Mouse (Mus musculus): ENCODE data around the gene Cnga2. TPM values are rescaled to one million over a fixed set of nuclear protein-coding genes. Genes with fewer than 3 reads are reported as not detected.
A peak's percentile ranks its signal among the peaks of the same experiment; 100 is the strongest.

Cnga2 gene
- polyA plus RNA-seq, 1 experiment: 0.01 TPM

GRCm38 (mm10) chrX:72012236-72012635, 20.6 kb downstream of the Cnga2 start:
- no peaks in the 10 kb centered on the region for H3K79me2 ChIP-seq (ENCODE audit: control insufficient read depth, insufficient read depth)
- no peaks in the 10 kb centered on the region for H3K27me3 ChIP-seq (ENCODE audit: control insufficient read depth, insufficient read depth, insufficient read length)
- no peaks in the 10 kb centered on the region for H3K36me3 ChIP-seq (ENCODE audit: control insufficient read depth, insufficient read depth)
- no peak for TF ChIP-seq CEBPB (IDR thresholded peaks at IDR 0.05; ENCODE audit: insufficient read depth, poor library complexity, severe bottlenecking)
- no peak for TF ChIP-seq E2F4 (IDR thresholded peaks at IDR 0.05; ENCODE audit: insufficient read depth)
- TF ChIP-seq MYOG (IDR thresholded peaks at IDR 0.05; ENCODE audit: control insufficient read depth in 1 of 3, insufficient read depth in 1 of 3, insufficient read length in 2 of 3, low read depth in 2 of 3): no peak
- no peak for TF ChIP-seq POLR2AphosphoS2 (IDR thresholded peaks at IDR 0.05; ENCODE audit: insufficient read length, low read depth)
- TF ChIP-seq REST (IDR thresholded peaks at IDR 0.05; ENCODE audit: insufficient read depth, insufficient read length): no peak
- TF ChIP-seq MAX (IDR thresholded peaks at IDR 0.05; ENCODE audit: low read depth): no peak
- TF ChIP-seq USF1 (IDR thresholded peaks at IDR 0.05; ENCODE audit: low read depth): no peak
- no peak for TF ChIP-seq TCF12 (IDR thresholded peaks at IDR 0.05; ENCODE audit: insufficient read depth, poor library complexity, severe bottlenecking)
- no peak for TF ChIP-seq TCF3 (IDR thresholded peaks at IDR 0.05; ENCODE audit: insufficient read length, low read depth)
- no peak for TF ChIP-seq MYOD1 (IDR thresholded peaks at IDR 0.05; ENCODE audit: control insufficient read depth in 1 of 3, insufficient read length in 2 of 3, low read depth in 2 of 3)
- TF ChIP-seq POLR2A (IDR thresholded peaks at IDR 0.05; ENCODE audit: insufficient read length, low read depth): no peak
- no peak overlapping the region for H3K4me3 ChIP-seq
- H3ac ChIP-seq (ENCODE audit: control insufficient read depth, insufficient read length): no peak overlapping the region
- H3K4me2 ChIP-seq (ENCODE audit: low read depth): peak overlapping the region; percentile 12

- no peaks in the 10 kb centered on the region for H3K27me3 ChIP-seq (ENCODE audit: control insufficient read depth, insufficient read depth, insufficient read length)
- TF ChIP-seq POLR2A (IDR thresholded peaks at IDR 0.05; ENCODE audit: insufficient read length, low read depth) (no peak), CEBPB (IDR thresholded peaks at IDR 0.05; ENCODE audit: insufficient read depth, poor library complexity, severe bottlenecking) (no peak), MYOD1 (IDR thresholded peaks at IDR 0.05; ENCODE audit: control insufficient read depth in 1 of 3, insufficient read length in 2 of 3, low read depth in 2 of 3) (no peak), TCF12 (IDR thresholded peaks at IDR 0.05; ENCODE audit: insufficient read depth, poor library complexity, severe bottlenecking) (no peak), TCF3 (IDR thresholded peaks at IDR 0.05; ENCODE audit: insufficient read length, low read depth) (no peak), USF1 (IDR thresholded peaks at IDR 0.05; ENCODE audit: low read depth) (no peak), REST (IDR thresholded peaks at IDR 0.05; ENCODE audit: insufficient read depth, insufficient read length) (no peak), POLR2AphosphoS2 (IDR thresholded peaks at IDR 0.05; ENCODE audit: insufficient read length, low read depth) (no peak), E2F4 (IDR thresholded peaks at IDR 0.05; ENCODE audit: insufficient read depth) (no peak), SRF (IDR thresholded peaks at IDR 0.05; ENCODE audit: control insufficient read depth, insufficient read length, low read depth) (no peak), MAX (IDR thresholded peaks at IDR 0.05; ENCODE audit: low read depth) (no peak), MYOG (IDR thresholded peaks at IDR 0.05; ENCODE audit: control insufficient read depth in 1 of 3, insufficient read depth in 1 of 3, insufficient read length in 2 of 3, low read depth in 2 of 3) (no peak)
- H3K79me2 ChIP-seq (ENCODE audit: control insufficient read depth, insufficient read depth): no peaks in the 10 kb centered on the region
- H3K4me3 ChIP-seq: no peak overlapping the region
- peak overlapping the region; percentile 12 for H3K4me2 ChIP-seq (ENCODE audit: low read depth)
- no peak overlapping the region for H3ac ChIP-seq (ENCODE audit: control insufficient read depth, insufficient read length)
- H3K36me3 ChIP-seq (ENCODE audit: control insufficient read depth, insufficient read depth): no peaks in the 10 kb centered on the region
Observed at GRCm38 (mm10) chrX:72012804-72013203, 21.2 kb downstream of the Cnga2 start.

- no peak for TF ChIP-seq MAX (IDR thresholded peaks at IDR 0.05; ENCODE audit: low read depth)
- no peak for TF ChIP-seq MYOD1 (IDR thresholded peaks at IDR 0.05; ENCODE audit: control insufficient read depth in 1 of 3, insufficient read length in 2 of 3, low read depth in 2 of 3)
- TF ChIP-seq POLR2AphosphoS2 (IDR thresholded peaks at IDR 0.05; ENCODE audit: insufficient read length, low read depth): no peak
- TF ChIP-seq CEBPB (IDR thresholded peaks at IDR 0.05; ENCODE audit: insufficient read depth, poor library complexity, severe bottlenecking): no peak
- TF ChIP-seq REST (IDR thresholded peaks at IDR 0.05; ENCODE audit: insufficient read depth, insufficient read length): no peak
- no peak for TF ChIP-seq SRF (IDR thresholded peaks at IDR 0.05; ENCODE audit: control insufficient read depth, insufficient read length, low read depth)
- no peak for TF ChIP-seq POLR2A (IDR thresholded peaks at IDR 0.05; ENCODE audit: insufficient read length, low read depth)
Observed at GRCm38 (mm10) chrX:72022241-72022640, 30.6 kb downstream of the Cnga2 start.

GRCm38 (mm10) chrX:72022750-72023398, 31.2 kb downstream of the Cnga2 start:
- Histone ChIP-seq H3K36me3 (ENCODE audit: control insufficient read depth, insufficient read depth) (no peaks in the 10 kb centered on the region), H3K27me3 (ENCODE audit: control insufficient read depth, insufficient read depth, insufficient read length) (no peaks in the 10 kb centered on the region), H3K4me3 (no peak overlapping the region), H3ac (ENCODE audit: control insufficient read depth, insufficient read length) (no peak overlapping the region), H3K79me2 (ENCODE audit: control insufficient read depth, insufficient read depth) (no peaks in the 10 kb centered on the region), H3K4me2 (ENCODE audit: low read depth) (no peak overlapping the region)
- TF ChIP-seq USF1 (IDR thresholded peaks at IDR 0.05; ENCODE audit: low read depth): no peak
- no peak for TF ChIP-seq MYOG (IDR thresholded peaks at IDR 0.05; ENCODE audit: control insufficient read depth in 1 of 3, insufficient read depth in 1 of 3, insufficient read length in 2 of 3, low read depth in 2 of 3)
- TF ChIP-seq POLR2AphosphoS2 (IDR thresholded peaks at IDR 0.05; ENCODE audit: insufficient read length, low read depth): no peak
- no peak for TF ChIP-seq TCF3 (IDR thresholded peaks at IDR 0.05; ENCODE audit: insufficient read length, low read depth)
- TF ChIP-seq MAX (IDR thresholded peaks at IDR 0.05; ENCODE audit: low read depth): no peak
- TF ChIP-seq MYOD1 (IDR thresholded peaks at IDR 0.05; ENCODE audit: control insufficient read depth in 1 of 3, insufficient read length in 2 of 3, low read depth in 2 of 3): no peak
- TF ChIP-seq REST (IDR thresholded peaks at IDR 0.05; ENCODE audit: insufficient read depth, insufficient read length): no peak
- TF ChIP-seq SRF (IDR thresholded peaks at IDR 0.05; ENCODE audit: control insufficient read depth, insufficient read length, low read depth): no peak
- TF ChIP-seq CEBPB (IDR thresholded peaks at IDR 0.05; ENCODE audit: insufficient read depth, poor library complexity, severe bottlenecking): no peak
- no peak for TF ChIP-seq E2F4 (IDR thresholded peaks at IDR 0.05; ENCODE audit: insufficient read depth)
- no peak for TF ChIP-seq POLR2A (IDR thresholded peaks at IDR 0.05; ENCODE audit: insufficient read length, low read depth)
- TF ChIP-seq TCF12 (IDR thresholded peaks at IDR 0.05; ENCODE audit: insufficient read depth, poor library complexity, severe bottlenecking): no peak

More at GRCm38 (mm10) chrX:72022241-72022640, 30.6 kb downstream of the Cnga2 start:
- Histone ChIP-seq H3K79me2 (ENCODE audit: control insufficient read depth, insufficient read depth) (no peaks in the 10 kb centered on the region), H3K36me3 (ENCODE audit: control insufficient read depth, insufficient read depth) (no peaks in the 10 kb centered on the region), H3K4me2 (ENCODE audit: low read depth) (no peak overlapping the region), H3K4me3 (no peak overlapping the region), H3K27me3 (ENCODE audit: control insufficient read depth, insufficient read depth, insufficient read length) (no peaks in the 10 kb centered on the region), H3ac (ENCODE audit: control insufficient read depth, insufficient read length) (no peak overlapping the region)
